Mouse (Mus musculus): ENCODE results near the gene Flrt2.

The Flrt2 gene

GRCm38 (mm10) chr12:95737571-95737970 is 45.5 kb downstream of the Flrt2 start:
- DNase-seq (ENCODE audit: low spot score in 2 of 2), result no peak

GRCm38 (mm10) chr12:95738031-95738430 is 46.0 kb downstream of the Flrt2 start:
- no peak for DNase-seq (ENCODE audit: low spot score in 2 of 2)

GRCm38 (mm10) chr12:95738491-95739135 is 46.6 kb downstream of the Flrt2 start:
- DNase-seq (ENCODE audit: low spot score in 2 of 2), result no peak

GRCm38 (mm10) chr12:95739739-95740138 is 47.7 kb downstream of the Flrt2 start:
- DNase-seq (ENCODE audit: low spot score in 2 of 2), result no peak

- DNase-seq (ENCODE audit: low spot score in 2 of 2), result no peak
These were observed 49.3 kb downstream of the Flrt2 start for GRCm38 (mm10) chr12:95741296-95741695.

GRCm38 (mm10) chr12:95744307-95744706 is 52.3 kb downstream of the Flrt2 start:
- no peak for DNase-seq (ENCODE audit: low spot score in 2 of 2)

- no peak for DNase-seq (ENCODE audit: low spot score in 2 of 2)
These were observed 55.0 kb downstream of the Flrt2 start for GRCm38 (mm10) chr12:95746856-95747579.

GRCm38 (mm10) chr12:95748760-95749159 is 56.7 kb downstream of the Flrt2 start:
- DNase-seq (ENCODE audit: low spot score in 2 of 2), result no peak

GRCm38 (mm10) chr12:95749248-95749647 is 57.2 kb downstream of the Flrt2 start:
- no peak for DNase-seq (ENCODE audit: low spot score in 2 of 2)

- no peak for DNase-seq (ENCODE audit: low spot score in 2 of 2)
These were observed 67.3 kb downstream of the Flrt2 start for GRCm38 (mm10) chr12:95759212-95759746.

GRCm38 (mm10) chr12:95765255-95765654 is 73.2 kb downstream of the Flrt2 start:
- DNase-seq (ENCODE audit: low spot score in 2 of 2), result no peak

GRCm38 (mm10) chr12:95769041-95769440 is 77.0 kb downstream of the Flrt2 start:
- no peak for DNase-seq (ENCODE audit: low spot score in 2 of 2)

GRCm38 (mm10) chr12:95770251-95770650 is 78.2 kb downstream of the Flrt2 start:
- DNase-seq (ENCODE audit: low spot score in 2 of 2), result no peak

- no peak for DNase-seq (ENCODE audit: low spot score in 2 of 2)
These were observed 98.1 kb downstream of the Flrt2 start for GRCm38 (mm10) chr12:95790146-95790545.

- no peak for DNase-seq (ENCODE audit: low spot score in 2 of 2)
These were observed 124.6 kb downstream of the Flrt2 start for GRCm38 (mm10) chr12:95816660-95817059.
